Mouse (Mus musculus): Measurements from ENCODE around the gene Isoc2b. TPM values are rescaled to one million over a fixed set of nuclear protein-coding genes. Genes with fewer than 3 reads are reported as not detected.
A peak's percentile ranks its signal among the peaks of the same experiment; 100 is the strongest.
"Not testable (repeated sequence)": the region's sequence is repeated elsewhere in the genome, so short reads cannot be mapped to it uniquely, and the experiment has no call there.

The Isoc2b gene
- polyA plus RNA-seq, 1 experiment from 2014 or later = 5.1 TPM

DNA sequence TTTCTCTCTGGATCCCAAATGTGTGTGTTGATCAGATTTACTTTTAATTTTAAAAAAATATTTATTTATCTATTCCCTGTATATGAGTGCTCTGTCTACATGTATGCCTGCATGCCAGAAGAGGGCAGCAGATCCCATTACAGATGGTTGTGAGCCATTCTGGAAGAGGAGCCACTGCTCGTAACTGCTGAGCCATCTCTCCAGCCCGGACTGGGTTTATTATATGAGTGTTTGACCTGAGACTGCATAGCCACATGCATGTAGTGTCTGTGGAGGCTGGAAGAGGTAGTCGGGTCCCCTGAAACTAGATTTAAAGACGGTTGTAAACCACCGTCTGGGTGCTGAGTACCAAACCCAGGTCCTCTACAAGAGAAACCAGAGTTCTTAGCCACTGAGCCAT is 5.0 kb downstream of the Isoc2b start:
- WGBS = 62% methylated on average over 5 of the region's 5 CpGs
- Histone ChIP-seq H3K9ac (replicated peaks) (no peak overlapping the region), H3K4me3 (no peak overlapping the region), H3K27ac (replicated peaks) (no peak overlapping the region), H3K27me3 (no peaks in the 10 kb centered on the region; the same call in 1 of the 2 replicates), H3K36me3 (no peaks in the 10 kb centered on the region), H3K4me1 (peaks cover 12% of the 10 kb centered on the region), H3K9me3 (no peaks in the 10 kb centered on the region), H3K4me2 (replicated peaks) (peak overlapping the region; percentile 59)
- 0 out of 2 replicates have a peak, but pooled peaks have one; percentile 14 for ATAC-seq (ENCODE audit: low FRiP score, low read depth)

- Histone ChIP-seq H3K36me3 (no peaks in the 10 kb centered on the region), H3K9me3 (no peaks in the 10 kb centered on the region), H3K4me1 (peaks cover 12% of the 10 kb centered on the region), H3K27ac (replicated peaks) (no peak overlapping the region), H3K4me2 (replicated peaks) (no peak overlapping the region), H3K9ac (replicated peaks) (no peak overlapping the region), H3K4me3 (no peak overlapping the region), H3K27me3 (no peaks in the 10 kb centered on the region; the same call in 1 of the 2 replicates)
- 84% methylated on average over 5 of the region's 5 CpGs for WGBS
- no peak for ATAC-seq (ENCODE audit: low FRiP score, low read depth)
Observed at GRCm38 (mm10) chr7:4864130-4864845, 5.8 kb downstream of the Isoc2b start.

GRCm38 (mm10) chr7:4863541-4864080 is 6.4 kb downstream of the Isoc2b start:
- no peak overlapping the region for H3K4me3 ChIP-seq
- H3K27ac ChIP-seq (replicated peaks) = no peak overlapping the region
- H3K9ac ChIP-seq (replicated peaks) = no peak overlapping the region
- no peaks in the 10 kb centered on the region for H3K9me3 ChIP-seq
- H3K27me3 ChIP-seq = no peaks in the 10 kb centered on the region; the same call in 1 of the 2 replicates
- no peak for ATAC-seq (ENCODE audit: low FRiP score, low read depth)
- no peaks in the 10 kb centered on the region for H3K36me3 ChIP-seq
- peaks cover 12% of the 10 kb centered on the region for H3K4me1 ChIP-seq
- WGBS = 78% methylated on average over 7 of the region's 7 CpGs
- no peak overlapping the region for H3K4me2 ChIP-seq (replicated peaks)

- no peak overlapping the region for H3K4me2 ChIP-seq (replicated peaks)
- H3K27ac ChIP-seq (replicated peaks) = no peak overlapping the region
- WGBS = 38% methylated on average over 1 of the region's 1 CpGs
- no peak overlapping the region for H3K4me3 ChIP-seq
- H3K9me3 ChIP-seq = no peaks in the 10 kb centered on the region
- H3K27me3 ChIP-seq = no peaks in the 10 kb centered on the region; the same call in 1 of the 2 replicates
- peaks cover 12% of the 10 kb centered on the region for H3K4me1 ChIP-seq
- no peak overlapping the region for H3K9ac ChIP-seq (replicated peaks)
- H3K36me3 ChIP-seq = no peaks in the 10 kb centered on the region
- ATAC-seq (ENCODE audit: low FRiP score, low read depth) = no peak
Observed at GRCm38 (mm10) chr7:4863041-4863440, 7.0 kb downstream of the Isoc2b start.

- not testable (repeated sequence) for H3K9me3 ChIP-seq; H3K27me3 ChIP-seq; H3K9ac ChIP-seq (replicated peaks); H3K27ac ChIP-seq (replicated peaks); H3K36me3 ChIP-seq; ATAC-seq (ENCODE audit: low FRiP score, low read depth); H3K4me1 ChIP-seq; H3K4me2 ChIP-seq (replicated peaks); H3K4me3 ChIP-seq
- WGBS = 81% methylated on average over 3 of the region's 3 CpGs
Observed at GRCm38 (mm10) chr7:4860926-4861325, 9.1 kb downstream of the Isoc2b start.

DNA sequence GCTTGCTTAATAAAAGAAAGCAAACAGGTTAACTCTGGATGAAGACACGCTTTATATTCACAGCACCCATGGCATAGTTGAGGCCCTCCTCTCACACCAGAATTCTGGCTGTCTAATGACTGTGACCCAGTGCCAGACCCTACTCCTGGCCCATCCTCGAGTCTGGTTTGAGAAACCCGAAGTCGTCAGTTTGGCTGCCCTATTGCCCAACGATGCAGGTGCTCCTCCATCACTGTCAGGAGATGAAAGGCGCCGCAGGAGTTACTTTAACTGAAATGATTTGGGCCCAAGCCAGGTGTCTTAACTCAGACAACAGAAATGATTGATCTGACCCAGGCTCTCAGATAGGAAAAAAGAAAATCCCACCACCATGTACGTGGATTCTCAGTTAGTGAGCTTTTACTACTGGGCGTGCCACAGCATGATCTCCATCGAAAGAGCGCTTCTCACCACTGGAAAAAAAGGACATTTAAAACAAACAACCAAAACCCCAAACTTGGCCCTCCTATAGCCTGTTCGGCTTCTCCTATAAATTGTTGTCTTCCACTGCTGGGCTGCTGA is 10.6 kb downstream of the Isoc2b start:
- no peak for ATAC-seq (ENCODE audit: low FRiP score, low read depth)

DNA sequence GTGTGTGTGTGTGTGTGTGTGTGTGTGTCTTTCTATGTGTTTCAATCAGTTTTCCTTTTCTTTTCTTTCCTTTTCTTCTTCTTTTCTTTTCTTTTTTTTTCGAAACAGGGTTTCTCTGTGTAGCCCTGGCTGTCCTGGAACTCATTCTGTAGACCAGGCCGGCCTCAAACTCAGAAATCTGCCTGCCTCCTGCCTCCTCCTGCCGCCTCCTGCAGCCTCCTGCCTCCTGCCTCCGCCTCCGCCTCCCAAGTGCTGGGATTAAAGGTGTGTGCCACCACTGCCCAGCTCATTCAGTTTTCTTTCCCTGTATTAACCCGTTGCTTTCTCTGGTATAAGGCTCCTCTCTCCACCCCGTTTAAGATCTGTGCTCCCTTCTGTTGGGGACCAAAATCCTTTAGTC is 12.7 kb downstream of the Isoc2b start:
- Histone ChIP-seq H3K9me3 (no peaks in the 10 kb centered on the region), H3K4me2 (replicated peaks) (no peak overlapping the region), H3K36me3 (no peaks in the 10 kb centered on the region), H3K27me3 (no peaks in the 10 kb centered on the region; the same call in none of the 2 replicates), H3K27ac (replicated peaks) (no peak overlapping the region), H3K9ac (replicated peaks) (no peak overlapping the region), H3K4me1 (no peaks in the 10 kb centered on the region), H3K4me3 (no peak overlapping the region)
- no peak for ATAC-seq (ENCODE audit: low FRiP score, low read depth)
- WGBS = 59% methylated on average over 7 of the region's 7 CpGs

More for the DNA sequence above, 10.6 kb downstream of the Isoc2b start:
- H3K4me1 ChIP-seq = no peaks in the 10 kb centered on the region
- no peak overlapping the region for H3K4me3 ChIP-seq
- H3K4me2 ChIP-seq (replicated peaks) = no peak overlapping the region
- H3K36me3 ChIP-seq = no peaks in the 10 kb centered on the region
- H3K27me3 ChIP-seq = no peaks in the 10 kb centered on the region; the same call in none of the 2 replicates
- no peak overlapping the region for H3K9ac ChIP-seq (replicated peaks)
- no peak overlapping the region for H3K27ac ChIP-seq (replicated peaks)
- 84% methylated on average over 12 of the region's 12 CpGs for WGBS
- H3K9me3 ChIP-seq = no peaks in the 10 kb centered on the region

DNA sequence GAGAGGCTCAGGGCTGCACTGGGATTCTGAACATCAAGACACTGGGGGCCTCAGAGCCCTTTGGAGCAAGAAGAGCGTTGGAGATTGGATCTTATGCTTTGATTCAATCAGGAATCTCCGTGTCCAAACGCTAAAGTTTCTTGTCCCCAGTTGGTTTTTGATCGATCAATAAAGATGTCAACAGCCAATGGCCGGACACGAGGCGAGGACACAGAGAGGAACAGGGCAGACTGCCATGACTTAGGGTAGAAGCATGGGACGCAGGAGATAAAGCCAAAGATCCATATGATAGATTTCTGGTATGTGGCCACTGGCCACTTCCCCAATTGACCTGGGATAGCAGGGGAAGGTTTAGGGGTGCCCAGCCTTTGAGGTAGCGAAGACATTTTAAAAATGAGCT is 13.6 kb downstream of the Isoc2b start:
- Histone ChIP-seq H3K27ac (replicated peaks) (no peak overlapping the region), H3K9ac (replicated peaks) (no peak overlapping the region), H3K36me3 (no peaks in the 10 kb centered on the region), H3K4me2 (replicated peaks) (no peak overlapping the region), H3K4me1 (no peaks in the 10 kb centered on the region), H3K9me3 (no peaks in the 10 kb centered on the region), H3K27me3 (no peaks in the 10 kb centered on the region; the same call in none of the 2 replicates), H3K4me3 (no peak overlapping the region)
- WGBS = 85% methylated on average over 9 of the region's 9 CpGs
- ATAC-seq (ENCODE audit: low FRiP score, low read depth) = no peak

GRCm38 (mm10) chr7:4853613-4854012 is 16.4 kb downstream of the Isoc2b start:
- H3K4me3 ChIP-seq = no peak overlapping the region
- no peaks in the 10 kb centered on the region for H3K4me1 ChIP-seq
- no peaks in the 10 kb centered on the region; the same call in none of the 2 replicates for H3K27me3 ChIP-seq
- no peak for ATAC-seq (ENCODE audit: low FRiP score, low read depth)
- H3K9ac ChIP-seq (replicated peaks) = no peak overlapping the region
- WGBS = 89% methylated on average over 3 of the region's 3 CpGs
- no peaks in the 10 kb centered on the region for H3K36me3 ChIP-seq
- no peaks in the 10 kb centered on the region for H3K9me3 ChIP-seq
- no peak overlapping the region for H3K4me2 ChIP-seq (replicated peaks)
- no peak overlapping the region for H3K27ac ChIP-seq (replicated peaks)

DNA sequence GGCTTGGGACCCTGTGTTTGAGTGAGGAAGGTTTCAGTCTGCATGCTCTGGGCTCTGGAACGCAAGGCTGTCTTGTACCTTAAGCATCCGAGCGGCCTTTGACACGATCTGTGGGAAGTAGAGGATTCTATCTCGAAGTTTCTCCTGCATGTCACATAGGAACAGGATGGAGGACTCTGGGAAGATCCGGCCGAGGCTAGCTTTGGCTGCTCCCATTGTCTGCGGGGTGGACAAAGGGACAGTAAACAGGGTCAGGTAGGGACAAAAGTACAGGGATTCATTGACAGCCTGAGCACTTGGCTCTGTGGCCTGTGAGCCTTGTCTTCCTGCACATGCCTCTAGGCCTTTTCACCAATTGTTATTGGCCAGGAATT is 18.8 kb downstream of the Isoc2b start:
- Histone ChIP-seq H3K27ac (replicated peaks) (no peak overlapping the region), H3K9me3 (no peaks in the 10 kb centered on the region), H3K4me1 (no peaks in the 10 kb centered on the region), H3K4me2 (replicated peaks) (no peak overlapping the region), H3K27me3 (no peaks in the 10 kb centered on the region; the same call in none of the 2 replicates), H3K9ac (replicated peaks) (no peak overlapping the region), H3K36me3 (no peaks in the 10 kb centered on the region), H3K4me3 (no peak overlapping the region)
- 68% methylated on average over 8 of the region's 8 CpGs for WGBS
- no peak for ATAC-seq (ENCODE audit: low FRiP score, low read depth)

- H3K27me3 ChIP-seq = peaks cover 4% of the 10 kb centered on the region
- no peaks in the 10 kb centered on the region for H3K36me3 ChIP-seq
- H3K27ac ChIP-seq (replicated peaks) = no peak overlapping the region
- H3K4me1 ChIP-seq = no peaks in the 10 kb centered on the region
- H3K4me3 ChIP-seq = no peak overlapping the region
- H3K9ac ChIP-seq (replicated peaks) = no peak overlapping the region
- H3K4me2 ChIP-seq (replicated peaks) = no peak overlapping the region
- H3K9me3 ChIP-seq = no peaks in the 10 kb centered on the region
- WGBS = 79% methylated on average over 11 of the region's 11 CpGs
- no peak for ATAC-seq (ENCODE audit: low FRiP score, low read depth)
Observed at GRCm38 (mm10) chr7:4850621-4851314, 19.3 kb downstream of the Isoc2b start.

DNA sequence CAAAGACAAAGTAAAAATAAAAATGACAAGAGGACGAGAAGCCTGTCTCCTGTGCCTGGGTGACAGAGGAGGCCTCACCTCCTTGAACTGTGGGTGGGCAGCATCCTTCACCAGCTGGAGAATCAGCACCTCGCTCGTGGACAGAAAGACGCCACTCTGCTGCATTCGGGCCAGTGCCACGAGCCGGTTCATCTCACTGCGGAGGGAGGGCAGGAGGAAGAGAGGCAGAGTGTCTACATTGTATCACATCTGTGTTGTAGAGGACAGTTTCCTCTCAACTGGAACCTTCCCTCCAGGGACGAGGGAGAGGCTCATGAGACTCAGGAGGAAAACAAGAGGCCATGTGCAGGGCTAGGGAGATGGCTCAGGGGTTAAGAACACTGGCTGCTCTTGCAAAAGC is 20.7 kb downstream of the Isoc2b start:
- no peak for ATAC-seq (ENCODE audit: low FRiP score, low read depth)
- no peaks in the 10 kb centered on the region for H3K36me3 ChIP-seq
- H3K9me3 ChIP-seq = no peaks in the 10 kb centered on the region
- no peak overlapping the region for H3K27ac ChIP-seq (replicated peaks)
- WGBS = 58% methylated on average over 9 of the region's 9 CpGs
- no peak overlapping the region for H3K4me2 ChIP-seq (replicated peaks)
- no peak overlapping the region for H3K4me3 ChIP-seq
- H3K4me1 ChIP-seq = peaks cover 4% of the 10 kb centered on the region
- no peak overlapping the region; the same call in 1 of the 2 replicates for H3K9ac ChIP-seq (replicated peaks)
- H3K27me3 ChIP-seq = peaks cover 14% of the 10 kb centered on the region
